Mouse (Mus musculus) erythroblast, embryonic 14.5 days (primary cell): ENCODE data around the gene Slc2a3.

Experiments
- GATA1 ChIP-seq: IDR thresholded peaks from 2 replicates; pipeline ENCODE4 v1.6.1; 2012; ENCODE audit warnings: low read length, inconsistent platforms, mixed read lengths
- TAL1 ChIP-seq: IDR thresholded peaks from 3 replicates; pipeline ENCODE4 v1.6.1; 2012; ENCODE audit warnings: low read length, inconsistent platforms, mixed read lengths

- TF ChIP-seq TAL1 (no peak), GATA1 (no peak)
Observed at GRCm38 (mm10) chr6:122820799-122821650, 19.6 kb upstream of the Slc2a3 start.
